Mouse (Mus musculus) lung, postnatal 0 days (tissue): Measurements from ENCODE around the gene Snx7. TPM values are rescaled to one million over a fixed set of nuclear protein-coding genes. Genes with fewer than 3 reads are reported as not detected.

Source experiments
- ATAC-seq: fragments of 200-750 bp; cut with Nextera tagmentation; 2 replicates; pipeline ENCODE4 v1.8.0; 2017; ENCODE audit warnings: moderate library complexity
- DNase-seq: peaks from one replicate; pipeline ENCODE4 v3.0.0-alpha.2; 2016; ENCODE audit warnings: low spot score
- H3K27ac ChIP-seq: fragments of 300-500 bp; sonication (generic); 2 replicates; pipeline ENCODE4 v1.5.1; 2014; ENCODE audit warnings: antibody characterized with exemption, mild to moderate bottlenecking, low read length, mixed read lengths
- H3K27me3 ChIP-seq: fragments of 300-500 bp; sonication (generic); replicated peaks from 2 replicates; pipeline ENCODE4 v1.6.1; 2014; ENCODE audit warnings: low read length, mixed read lengths; ENCODE audit not compliant: insufficient read depth
- H3K36me3 ChIP-seq: fragments of 300-500 bp; sonication (generic); 2 replicates; pipeline ENCODE4 v1.6.1; 2014; ENCODE audit warnings: low read length, mixed read lengths; ENCODE audit not compliant: insufficient read depth
- H3K4me1 ChIP-seq: fragments of 300-500 bp; sonication (generic); 2 replicates; pipeline ENCODE4 v1.6.1; 2014; ENCODE audit warnings: antibody characterized with exemption, low read depth, low read length, mixed read lengths; ENCODE audit not compliant: insufficient read depth
- H3K4me2 ChIP-seq: fragments of 300-500 bp; sonication (generic); replicated peaks from 2 replicates; pipeline ENCODE4 v1.6.1; 2014; ENCODE audit warnings: low read depth, mild to moderate bottlenecking, low read length, moderate library complexity, mixed read lengths
- H3K4me3 ChIP-seq: fragments of 300-500 bp; sonication (generic); 2 replicates; pipeline ENCODE4 v1.5.1; 2014; ENCODE audit warnings: low read depth, low read length
- H3K9ac ChIP-seq: fragments of 300-500 bp; sonication (generic); replicated peaks from 2 replicates; pipeline ENCODE4 v1.6.1; 2014; ENCODE audit warnings: low read depth, mild to moderate bottlenecking
- H3K9me3 ChIP-seq: fragments of 300-500 bp; sonication (generic); 2 replicates; pipeline ENCODE4 v1.6.1; 2016; ENCODE audit warnings: low read length, mixed read lengths
- CTCF ChIP-seq: IDR thresholded peaks from 2 replicates; pipeline ENCODE4 v1.5.1; 2016; ENCODE audit warnings: antibody characterized with exemption, mild to moderate bottlenecking
- EP300 ChIP-seq: IDR thresholded peaks from 2 replicates; pipeline ENCODE4 v1.6.1; 2016; ENCODE audit warnings: antibody characterized with exemption, mild to moderate bottlenecking, control low read depth
- WGBS: fragments of 180-500 bp; shearing (Covaris S2); extraction: QIAGEN DNeasy Blood & Tissue Kit; methylation state at CpG from one replicate; pipeline ENCODE4 v1.1.7; 2014; 5-methylcytosine and 5-hydroxymethylcytosine counted together
- polyA plus RNA-seq: library from polyadenylated mRNA; unstranded; fragments of >200 nt; fragmentation: Nextera tagmentation; extraction: Ambion mirVana; gene quantifications from 2 replicates; pipeline ENCODE4 v1.2.1, GENCODE M21; 2015

Gene Snx7
- polyA plus RNA-seq: 70.9 and 119 TPM in 2 replicates

GRCm38 (mm10) chr3:117868637-117869323 lies at the start of gene Snx7:
Gene Snx7 (minus strand): TSS chr3:117868936.
- H3K4me3 ChIP-seq: peak within 1 kb of the TSS; percentile 56
- no peaks in the 10 kb centered on the region for H3K36me3 ChIP-seq
- peak within 1 kb of the TSS; percentile 65 for H3K9ac ChIP-seq
- peak within 1 kb of the TSS; percentile 91 for H3K27ac ChIP-seq
- H3K4me1 ChIP-seq: peaks cover 5% of the 10 kb centered on the region; the same call in 1 of the 2 replicates
- peak; percentile 44 for TF ChIP-seq CTCF
- TF ChIP-seq EP300: no peak
- peak within 1 kb of the TSS; percentile 73 for H3K4me2 ChIP-seq
- peak; percentile 100 for ATAC-seq
- no peaks in the 10 kb centered on the region for H3K27me3 ChIP-seq
- 0% methylated on average over 25 of the region's 53 CpGs for WGBS
- H3K9me3 ChIP-seq: no peaks in the 10 kb centered on the region
- peak; percentile 95 for DNase-seq

GRCm38 (mm10) chr3:117915420-117915819 lies 46.7 kb upstream of the Snx7 start:
- no peak for DNase-seq
- TF ChIP-seq CTCF (no peak), EP300 (no peak)
- Histone ChIP-seq H3K4me1 (no peaks in the 10 kb centered on the region), H3K4me2 (no peak overlapping the region), H3K9ac (no peak overlapping the region), H3K27ac (no peak overlapping the region), H3K36me3 (no peaks in the 10 kb centered on the region), H3K4me3 (no peak overlapping the region), H3K27me3 (no peaks in the 10 kb centered on the region), H3K9me3 (no peaks in the 10 kb centered on the region)
- ATAC-seq: no peak
- WGBS: 41% methylated on average over 3 of the region's 3 CpGs

- no peaks in the 10 kb centered on the region for H3K4me1 ChIP-seq
- H3K4me2 ChIP-seq: no peak overlapping the region
- 76% methylated on average over 2 of the region's 2 CpGs for WGBS
- no peaks in the 10 kb centered on the region for H3K36me3 ChIP-seq
- no peak for TF ChIP-seq EP300
- no peak for TF ChIP-seq CTCF
- no peaks in the 10 kb centered on the region for H3K27me3 ChIP-seq
- ATAC-seq (no peak), DNase-seq (no peak)
- H3K4me3 ChIP-seq: no peak overlapping the region
- no peak overlapping the region for H3K9ac ChIP-seq
- no peaks in the 10 kb centered on the region for H3K9me3 ChIP-seq
- no peak overlapping the region for H3K27ac ChIP-seq
Measured at GRCm38 (mm10) chr3:117893736-117894135, 25.0 kb upstream of the Snx7 start.

GRCm38 (mm10) chr3:117875450-117875849 lies 6.7 kb upstream of the Snx7 start:
- Histone ChIP-seq H3K4me1 (no peaks in the 10 kb centered on the region), H3K9ac (no peak overlapping the region), H3K27me3 (no peaks in the 10 kb centered on the region), H3K9me3 (no peaks in the 10 kb centered on the region), H3K4me3 (no peak overlapping the region), H3K36me3 (no peaks in the 10 kb centered on the region), H3K4me2 (no peak overlapping the region), H3K27ac (no peak overlapping the region)
- TF ChIP-seq EP300 (no peak), CTCF (no peak)
- ATAC-seq (no peak), DNase-seq (no peak)
- 73% methylated on average over 3 of the region's 3 CpGs for WGBS

- TF ChIP-seq EP300: no peak
- TF ChIP-seq CTCF: no peak
- DNase-seq (no peak), ATAC-seq (no peak)
- Histone ChIP-seq H3K27me3 (no peaks in the 10 kb centered on the region), H3K9me3 (no peaks in the 10 kb centered on the region), H3K36me3 (no peaks in the 10 kb centered on the region), H3K4me3 (no peak overlapping the region), H3K27ac (no peak overlapping the region), H3K9ac (no peak overlapping the region), H3K4me2 (no peak overlapping the region), H3K4me1 (no peaks in the 10 kb centered on the region)
- 64% methylated on average over 5 of the region's 5 CpGs for WGBS
Measured at GRCm38 (mm10) chr3:117873209-117873863, 4.6 kb upstream of the Snx7 start.

- Histone ChIP-seq H3K4me1 (peaks cover 5% of the 10 kb centered on the region; the same call in 1 of the 2 replicates), H3K9ac (peak overlapping the region; percentile 65), H3K27me3 (no peaks in the 10 kb centered on the region), H3K4me3 (peak overlapping the region; percentile 56), H3K36me3 (no peaks in the 10 kb centered on the region), H3K4me2 (peak overlapping the region; percentile 73), H3K9me3 (no peaks in the 10 kb centered on the region), H3K27ac (peak overlapping the region; percentile 91)
- DNase-seq (no peak), ATAC-seq (no peak)
- TF ChIP-seq CTCF (no peak), EP300 (no peak)
- WGBS: 3% methylated on average over 2 of the region's 2 CpGs
Measured at GRCm38 (mm10) chr3:117869324-117869715, 584 bp upstream of the Snx7 start.
